Mouse (Mus musculus) liver, adult (tissue): ENCODE measurements around the gene Sorcs2.

Experiments
- GATA4 ChIP-seq: IDR thresholded peaks from 2 replicates; pipeline ENCODE4 v1.6.1; 2014; ENCODE audit warnings: mild to moderate bottlenecking, low read length; ENCODE audit not compliant: insufficient replicate concordance

The Sorcs2 gene

DNA sequence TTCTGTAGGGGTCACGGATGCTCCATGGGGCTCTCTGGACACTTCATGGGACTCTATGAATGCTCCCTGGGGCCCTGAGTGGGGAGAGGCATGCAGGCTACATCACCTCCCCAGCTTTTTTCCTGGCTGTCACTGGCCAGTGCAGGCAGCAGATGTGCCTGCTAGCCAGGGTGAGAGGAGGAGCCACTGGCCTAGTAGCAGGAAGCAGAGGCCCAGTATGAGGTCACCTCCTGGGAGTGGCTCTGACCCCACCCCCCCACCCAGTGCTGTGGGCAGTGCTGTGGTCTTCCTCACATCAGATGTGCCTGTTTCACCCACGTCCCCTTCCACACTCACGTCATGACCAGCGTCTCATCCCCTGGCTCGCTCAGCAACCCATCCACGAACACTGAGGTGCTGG is 356.2 kb downstream of the Sorcs2 start:
- TF ChIP-seq GATA4, result no peak

DNA sequence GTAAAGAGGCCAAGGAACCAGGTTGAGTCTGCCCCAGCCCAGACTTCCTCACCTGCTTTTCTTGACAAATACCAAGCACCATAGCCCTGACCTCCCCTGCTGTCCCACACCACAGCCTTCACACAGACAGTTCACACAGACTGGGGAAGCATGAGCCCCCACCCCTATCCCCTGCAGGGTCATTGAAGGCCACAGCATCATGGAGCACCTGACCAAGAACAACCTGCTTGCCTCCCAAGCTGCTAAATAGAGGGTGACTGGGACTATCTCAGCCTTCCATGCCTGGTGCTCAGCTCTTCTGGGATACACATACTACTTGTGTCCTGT is 356.7 kb downstream of the Sorcs2 start:
- no peak for TF ChIP-seq GATA4

DNA sequence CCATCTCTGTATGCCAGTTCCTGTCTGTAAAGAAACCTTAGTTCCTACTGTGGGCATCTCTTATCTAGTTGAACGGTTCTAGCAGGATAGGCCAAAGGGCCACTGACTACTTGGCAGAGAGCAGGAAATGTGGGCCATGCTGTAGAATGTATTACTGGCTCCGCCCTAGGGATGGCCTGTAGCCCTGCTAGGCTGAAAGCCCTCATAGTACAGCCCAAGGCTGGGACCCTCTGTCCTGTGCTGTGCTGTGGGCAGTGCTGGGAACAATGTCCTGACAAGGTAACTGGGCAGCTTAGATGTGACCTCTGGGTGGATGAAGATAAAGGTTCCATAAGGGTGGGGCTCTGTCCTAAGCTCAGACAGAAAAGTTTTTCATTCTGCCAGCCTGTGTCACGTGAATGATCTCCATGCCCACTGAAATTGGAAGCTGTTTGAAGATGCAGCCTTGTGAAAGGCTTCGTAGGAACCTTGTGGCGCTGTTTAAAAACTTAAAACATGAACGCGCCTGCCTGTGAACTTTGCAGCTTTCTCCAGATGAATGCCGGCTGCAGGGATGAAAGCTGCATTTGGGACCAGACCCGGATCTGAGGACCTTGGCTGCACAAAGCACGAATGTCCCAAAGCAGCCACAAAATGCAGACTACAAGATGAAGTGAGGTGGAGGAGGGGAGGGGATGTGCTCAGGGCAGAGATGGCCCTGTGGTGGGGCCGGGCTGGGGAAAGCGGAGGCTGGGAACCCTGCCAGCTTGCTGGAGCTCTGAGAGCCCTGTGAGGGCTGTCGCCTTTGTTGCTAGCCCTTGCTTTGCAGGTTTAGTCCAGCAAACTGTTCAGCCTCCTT is 357.3 kb downstream of the Sorcs2 start:
- no peak for TF ChIP-seq GATA4

DNA sequence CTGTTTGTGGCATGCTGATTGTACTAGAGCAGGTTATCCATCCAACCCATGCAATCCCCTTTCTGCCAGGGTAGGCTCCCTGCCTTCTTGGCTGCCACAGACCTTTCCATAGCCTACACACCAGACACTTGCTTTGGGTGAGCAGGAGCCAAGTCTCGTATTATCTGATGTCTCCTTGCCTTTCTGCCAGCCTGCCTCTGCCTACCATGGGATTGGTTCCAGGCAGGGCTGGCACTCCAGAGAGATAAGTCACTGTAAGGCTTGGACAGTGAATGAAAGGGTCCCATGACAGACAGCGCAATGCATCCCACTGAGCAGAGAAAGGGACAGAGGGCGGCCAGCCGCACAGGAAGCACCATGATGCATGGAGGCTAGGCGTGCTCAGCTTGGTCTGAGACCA is 358.3 kb downstream of the Sorcs2 start:
- TF ChIP-seq GATA4, result no peak

DNA sequence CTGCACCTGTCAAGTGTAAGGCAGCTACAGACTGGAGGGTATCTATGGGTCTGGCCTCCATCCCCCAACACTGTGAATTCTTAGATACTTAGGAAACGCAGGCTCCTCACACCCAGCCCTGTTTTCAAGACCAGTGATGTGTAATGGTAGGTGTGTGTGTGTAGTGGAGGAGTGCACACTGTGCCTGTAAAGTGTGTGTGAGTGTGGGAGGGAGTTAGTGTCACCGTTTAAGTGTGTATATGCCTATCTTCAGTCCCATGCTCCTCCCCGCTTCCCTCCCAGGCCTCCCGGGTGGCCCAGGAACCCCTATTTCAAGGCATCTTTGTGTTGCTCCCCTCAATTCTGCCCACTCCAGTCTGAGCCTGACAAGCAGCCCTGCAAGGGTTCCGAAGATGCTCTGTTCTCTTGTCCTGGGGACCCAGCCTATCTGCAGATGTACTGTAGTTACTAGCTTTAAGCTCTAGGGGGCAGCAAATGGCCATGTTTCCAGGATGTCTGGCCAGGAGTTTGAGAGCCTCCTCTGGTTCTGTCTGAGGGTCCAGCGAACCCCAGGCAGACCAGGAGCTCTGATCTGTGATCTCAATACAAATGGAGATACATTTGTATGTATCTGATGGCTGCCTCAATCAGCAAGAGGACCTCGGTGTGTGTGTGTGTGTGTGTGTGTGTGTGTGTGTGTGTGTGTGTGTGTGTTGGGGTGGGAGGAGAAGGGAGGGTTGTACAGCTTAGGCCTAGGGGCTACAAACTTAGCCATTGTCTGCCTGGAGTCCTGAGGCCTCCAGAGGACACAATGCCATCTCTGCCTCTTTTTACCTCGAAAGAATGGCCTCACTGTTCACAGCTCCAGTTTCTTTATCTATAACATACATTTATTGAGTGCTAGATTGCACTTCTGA is 364.2 kb downstream of the Sorcs2 start:
- no peak for TF ChIP-seq GATA4

DNA sequence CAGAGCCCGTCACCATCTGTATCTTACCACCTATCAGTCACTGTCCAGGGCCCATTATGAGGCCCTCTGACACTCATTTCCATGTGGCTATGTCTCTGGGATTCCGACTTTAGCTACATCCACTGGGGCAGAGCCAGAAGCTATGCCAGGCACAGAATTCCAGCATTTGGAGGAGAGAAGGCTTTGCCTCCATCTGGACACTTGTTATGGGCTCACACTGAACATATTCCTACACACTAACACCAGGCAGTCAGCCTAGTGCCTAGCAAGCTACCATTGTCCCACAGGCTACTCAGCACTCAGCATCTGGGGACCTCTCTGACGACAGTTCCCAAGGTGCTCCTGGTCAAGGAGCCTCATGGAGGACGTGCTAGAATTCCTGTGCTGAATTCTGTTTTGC is 372.9 kb downstream of the Sorcs2 start:
- no peak for TF ChIP-seq GATA4

DNA sequence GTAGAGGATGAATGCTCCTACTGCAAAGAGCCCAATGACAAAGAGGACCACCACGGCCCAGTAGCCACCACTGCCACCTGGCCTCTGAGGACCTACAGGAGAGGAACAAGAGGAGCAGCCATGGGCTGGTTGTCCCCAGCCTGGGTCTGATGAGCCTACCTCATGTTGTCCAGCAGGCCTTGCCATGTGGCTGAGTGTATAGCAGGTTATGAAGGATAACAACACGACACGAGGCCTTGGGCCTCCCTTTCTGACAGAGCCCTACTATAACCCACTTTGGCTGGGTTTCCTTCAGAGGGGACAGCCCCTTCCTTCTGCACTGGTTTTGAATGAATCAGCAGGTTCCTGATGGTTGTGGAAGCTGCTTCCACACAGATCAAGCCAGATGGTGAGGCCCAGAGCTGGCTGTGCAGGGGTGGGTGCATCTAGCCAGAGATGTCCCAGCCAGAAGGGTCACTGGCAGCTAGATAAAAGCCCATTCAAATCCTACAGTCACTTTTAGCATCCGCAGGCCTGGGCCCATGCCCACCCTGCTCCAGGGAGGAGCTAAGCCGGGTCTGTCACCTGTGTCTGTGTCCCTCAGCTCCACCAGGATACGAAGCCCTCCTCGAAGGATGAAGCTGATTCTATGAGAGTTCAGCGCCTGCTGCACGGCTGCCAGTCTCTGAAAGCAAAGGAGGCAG is 373.8 kb downstream of the Sorcs2 start:
- TF ChIP-seq GATA4, result no peak

DNA sequence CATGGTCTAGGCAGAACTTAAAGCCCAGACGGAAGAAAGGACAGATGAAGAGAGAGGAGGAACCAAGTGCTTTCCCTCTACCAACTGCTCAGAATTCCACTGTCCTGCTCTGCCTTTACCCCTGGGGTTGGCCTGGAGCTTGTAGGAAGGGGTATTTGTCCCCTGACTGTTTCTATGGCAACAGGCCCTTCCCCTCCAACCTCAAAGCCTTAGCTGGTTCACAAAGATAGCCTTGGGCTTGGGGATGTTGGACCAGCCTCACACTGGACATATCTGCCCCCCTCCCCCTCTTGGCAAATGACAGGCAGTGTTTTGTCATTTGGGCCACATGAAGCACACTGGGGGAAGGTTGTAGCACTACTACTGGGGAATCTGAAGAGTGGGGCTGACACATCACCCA is 375.6 kb downstream of the Sorcs2 start:
- TF ChIP-seq GATA4, result no peak

DNA sequence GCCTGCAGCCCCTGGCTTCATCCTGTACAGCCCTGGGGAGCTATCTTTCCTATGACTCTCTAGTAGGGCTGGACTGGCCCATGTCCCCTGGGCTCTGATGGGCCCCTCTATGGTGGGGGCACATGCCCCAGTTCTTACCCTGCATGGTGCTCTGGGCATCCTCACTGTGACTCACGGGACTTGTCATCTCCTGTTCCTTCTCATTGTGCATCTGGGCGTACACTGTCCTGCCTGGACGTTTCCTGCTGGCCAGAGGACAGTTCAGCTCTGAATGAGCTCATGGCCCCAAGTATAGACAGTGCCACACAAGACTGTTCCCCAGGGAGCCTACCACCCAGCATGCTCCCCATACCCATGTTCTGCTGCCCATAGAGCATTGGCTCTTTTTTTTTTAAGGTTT is 376.8 kb downstream of the Sorcs2 start:
- TF ChIP-seq GATA4, result no peak

DNA sequence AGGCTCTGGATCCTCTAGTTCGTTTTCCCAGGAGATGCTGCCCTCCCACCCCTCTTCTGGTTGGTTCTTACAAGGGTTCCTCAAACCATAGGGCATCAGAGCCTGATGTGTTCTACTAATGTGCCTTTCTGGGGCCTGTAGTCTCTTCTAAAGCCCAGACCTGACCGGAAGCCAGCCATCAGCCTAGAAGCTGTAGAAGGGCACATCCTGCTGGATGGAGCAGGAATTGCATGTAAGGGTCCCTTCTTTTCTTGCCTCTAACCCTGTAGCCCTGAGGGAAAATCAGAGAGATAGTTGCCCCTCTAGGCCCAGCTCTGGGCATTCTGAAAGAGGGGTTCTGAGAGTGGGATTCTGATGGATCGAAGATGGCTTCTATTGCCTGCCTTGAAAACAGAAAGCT is 379.6 kb downstream of the Sorcs2 start:
- TF ChIP-seq GATA4, result no peak

DNA sequence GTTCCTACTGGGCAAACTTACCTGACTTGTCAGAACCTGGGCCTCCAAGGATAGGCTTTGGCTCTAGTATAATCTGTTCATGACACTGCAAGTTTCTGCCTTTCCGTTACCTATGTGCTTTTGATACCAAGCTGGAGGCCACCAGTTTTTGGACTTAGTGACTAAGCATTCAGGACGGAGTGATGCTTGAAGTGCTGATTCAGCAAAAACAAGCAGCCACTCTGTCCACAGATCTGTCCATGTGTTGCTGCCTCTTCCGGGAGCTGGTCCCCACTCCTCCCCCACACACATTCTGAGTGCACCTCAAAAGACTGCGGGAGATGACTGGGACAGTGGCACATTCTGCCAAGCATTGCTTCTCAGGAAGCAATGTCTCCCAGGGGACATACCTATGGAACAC is 388.5 kb downstream of the Sorcs2 start:
- no peak for TF ChIP-seq GATA4

DNA sequence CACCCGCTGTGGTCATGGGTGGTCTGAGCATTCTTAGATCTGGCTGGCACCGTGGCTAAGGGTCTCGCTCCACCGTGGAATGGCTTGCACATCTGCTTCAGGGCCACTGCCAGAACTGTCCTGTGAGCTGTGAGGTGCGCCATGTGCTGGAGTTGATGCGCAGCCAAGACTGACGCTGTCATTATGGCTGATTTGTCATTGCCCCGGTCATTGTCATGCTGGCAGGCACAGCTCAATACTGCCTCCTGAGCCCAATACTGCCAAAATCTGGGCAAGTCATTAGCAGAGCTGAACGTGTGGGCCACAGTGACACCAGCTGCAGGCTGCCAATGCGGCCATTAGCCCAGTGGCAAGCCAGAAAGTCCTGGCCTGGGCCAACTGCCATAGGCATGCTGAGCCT is 390.3 kb downstream of the Sorcs2 start:
- no peak for TF ChIP-seq GATA4

DNA sequence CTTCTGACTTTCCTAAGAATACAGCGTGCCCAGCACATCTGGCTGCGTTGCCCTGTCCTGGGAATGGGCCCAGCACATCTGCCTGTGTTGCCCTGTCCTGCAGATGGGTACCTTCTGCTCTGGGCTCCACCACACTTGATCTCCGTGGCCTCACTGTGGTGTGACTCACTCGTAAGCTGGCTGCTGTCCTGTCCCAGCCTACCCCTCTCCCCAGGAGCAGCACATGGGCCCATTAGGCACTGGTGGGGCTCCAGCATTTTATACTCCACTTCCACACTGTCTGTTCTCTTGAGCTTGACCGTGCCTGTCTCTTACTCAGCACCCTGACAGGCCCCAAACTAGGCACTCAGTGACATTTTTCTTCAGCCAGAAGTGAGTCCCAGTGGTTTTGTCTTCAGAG is 391.4 kb downstream of the Sorcs2 start:
- TF ChIP-seq GATA4, result no peak

DNA sequence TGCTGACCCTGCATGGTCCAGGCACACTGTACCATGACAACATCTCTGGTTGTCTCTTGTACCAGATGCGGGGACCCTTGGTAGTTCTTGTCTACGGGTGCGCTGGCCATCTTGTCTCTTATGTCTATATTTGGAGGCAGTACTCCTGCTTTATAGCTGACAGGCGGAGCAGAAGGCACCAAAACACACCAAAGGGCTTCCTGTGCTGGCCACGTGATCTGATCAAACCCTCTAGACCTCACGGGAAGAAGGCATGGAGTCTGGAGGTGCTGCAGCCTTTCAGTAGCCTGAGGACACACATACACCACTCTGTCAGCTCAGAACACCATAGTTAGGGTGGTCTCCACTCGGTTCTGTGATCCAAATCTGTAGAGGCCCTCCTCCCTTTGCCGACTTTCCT is 391.8 kb downstream of the Sorcs2 start:
- TF ChIP-seq GATA4, result no peak

DNA sequence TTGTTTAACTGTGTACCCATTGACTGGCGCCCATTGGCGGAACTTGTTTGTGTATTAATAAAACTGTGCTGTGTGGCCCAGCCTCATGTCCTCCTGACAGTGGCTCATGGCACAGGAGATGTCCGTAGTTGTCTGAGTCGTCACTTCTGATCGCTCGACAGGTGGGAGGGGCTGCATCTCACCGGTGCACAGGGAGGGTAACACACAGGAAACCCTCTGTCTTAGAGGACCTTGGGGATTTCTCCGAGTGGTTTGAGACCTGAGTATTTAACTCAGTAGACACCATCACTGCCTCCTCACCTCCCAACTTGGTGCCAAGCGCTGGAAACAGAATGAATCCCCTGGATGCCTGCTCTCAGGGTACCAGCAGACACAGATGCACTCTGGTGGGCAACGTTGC is 394.1 kb downstream of the Sorcs2 start:
- no peak for TF ChIP-seq GATA4

DNA sequence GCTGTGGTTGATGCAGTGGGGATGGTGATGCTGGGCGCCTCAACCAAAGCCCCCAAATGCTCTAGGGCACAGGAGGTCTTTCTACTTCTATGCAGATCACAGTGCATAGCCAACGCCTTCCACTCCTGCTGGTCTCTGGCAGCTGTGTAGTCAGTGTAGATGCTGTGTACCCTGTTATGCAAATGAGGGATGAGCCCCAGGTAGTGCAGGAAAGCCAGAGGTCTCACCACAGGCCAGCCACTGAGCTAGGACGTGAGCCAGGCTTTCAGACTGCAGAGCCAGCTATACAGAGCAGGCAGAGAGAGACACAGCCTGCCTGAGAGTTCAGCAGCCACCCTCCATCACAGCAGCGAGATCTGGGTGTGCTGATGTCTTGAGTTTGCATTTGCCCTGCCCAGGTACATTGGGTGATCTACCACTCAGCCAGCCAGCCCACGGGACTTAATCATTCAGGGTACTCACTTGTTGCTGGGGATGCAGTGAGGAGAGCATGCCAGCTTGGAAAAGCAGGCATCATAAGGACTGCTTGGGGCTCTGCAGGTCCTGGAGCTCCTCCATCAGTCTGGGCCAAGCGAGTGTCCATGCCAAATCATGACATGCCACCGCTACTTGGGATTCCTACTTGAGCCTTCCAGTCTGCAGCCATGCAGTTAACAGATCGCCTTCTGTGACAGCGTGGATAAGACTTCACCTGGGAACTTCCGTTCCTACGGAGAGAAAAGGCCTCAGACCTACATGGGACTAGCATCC is 407.8 kb downstream of the Sorcs2 start:
- no peak for TF ChIP-seq GATA4

DNA sequence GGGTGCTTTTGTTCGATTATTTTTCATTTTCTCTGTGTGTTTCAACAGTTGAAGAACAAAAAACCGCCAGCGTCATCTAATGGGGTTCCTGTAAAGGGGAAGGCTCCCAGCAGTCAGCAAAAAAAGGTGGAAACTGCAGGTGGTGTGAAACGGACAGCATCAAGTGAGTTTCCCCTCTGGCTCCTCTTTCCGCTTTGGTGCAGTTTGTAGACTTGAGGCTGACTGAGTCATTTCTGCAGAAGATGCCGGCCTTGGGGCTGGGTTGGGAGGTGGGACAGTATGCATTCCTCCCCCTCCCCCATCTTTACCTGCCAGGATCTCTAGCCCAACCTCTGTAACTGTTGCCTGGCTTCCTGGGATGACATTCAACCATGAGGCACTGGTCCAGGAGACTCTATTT is 408.4 kb downstream of the Sorcs2 start:
- no peak for TF ChIP-seq GATA4
